Mouse (Mus musculus) spleen, adult 2 months (tissue): ENCODE data around the gene Dhx38. TPM values are rescaled to one million over a fixed set of nuclear protein-coding genes. Genes with fewer than 3 reads are reported as not detected.

Experiments used
- DNase-seq, 2 experiments: peaks; one replicate each; pipeline versions ENCODE4 v3.0.0 to v3.0.0-alpha.2; 2012 to 2021; ENCODE audit warnings: low spot score in 2 of 2, low read depth in 1 of 2
- H3K27ac ChIP-seq: fragments of 200-500 bp; 2 replicates; pipeline ENCODE4 v1.5.1; 2012; ENCODE audit warnings: low read length, inconsistent platforms; ENCODE audit not compliant: insufficient read depth
- H3K27me3 ChIP-seq: fragments of 200-500 bp; 2 replicates; pipeline ENCODE4 v1.6.1; 2012; ENCODE audit warnings: mild to moderate bottlenecking, moderate library complexity, low read length, inconsistent platforms; ENCODE audit not compliant: control insufficient read depth, insufficient read depth
- H3K36me3 ChIP-seq: fragments of 200-500 bp; 2 replicates; pipeline ENCODE4 v1.6.1; 2012; ENCODE audit warnings: mild to moderate bottlenecking, low read length, inconsistent platforms; ENCODE audit not compliant: control insufficient read depth, insufficient read depth
- H3K4me1 ChIP-seq: fragments of 200-500 bp; 2 replicates; pipeline ENCODE4 v1.6.1; 2011; ENCODE audit warnings: inconsistent platforms; ENCODE audit not compliant: control insufficient read depth, insufficient read depth, insufficient read length
- H3K4me3 ChIP-seq: fragments of 200-500 bp; 2 replicates; pipeline ENCODE4 v1.5.1; 2011; ENCODE audit warnings: mild to moderate bottlenecking, inconsistent platforms; ENCODE audit not compliant: insufficient read depth, insufficient read length; ENCODE audit errors: extremely low read depth
- CTCF ChIP-seq: fragments of 200-500 bp; IDR thresholded peaks from 2 replicates; pipeline ENCODE4 v1.5.1; 2011; ENCODE audit warnings: mild to moderate bottlenecking, inconsistent platforms; ENCODE audit not compliant: insufficient read depth, insufficient read length, insufficient replicate concordance; ENCODE audit errors: extremely low read depth
- POLR2A ChIP-seq: fragments of 200-500 bp; IDR thresholded peaks from 2 replicates; pipeline ENCODE4 v1.6.1; 2011; ENCODE audit warnings: low read depth, low read length, inconsistent platforms
- WGBS: fragments of 180-500 bp; shearing (Covaris S2); methylation state at CpG from one replicate; pipeline ENCODE4 v1.1.7; 2018; 5-methylcytosine and 5-hydroxymethylcytosine counted together
- polyA plus RNA-seq: library from polyadenylated mRNA; depleted of rRNA; stranded (reverse); fragments of >200 nt; gene quantifications from 2 replicates; pipeline ENCODE4 v1.2.3, GENCODE M21; 2012

Gene Dhx38
- polyA plus RNA-seq, 1 experiment = 20.1 TPM

DNA sequence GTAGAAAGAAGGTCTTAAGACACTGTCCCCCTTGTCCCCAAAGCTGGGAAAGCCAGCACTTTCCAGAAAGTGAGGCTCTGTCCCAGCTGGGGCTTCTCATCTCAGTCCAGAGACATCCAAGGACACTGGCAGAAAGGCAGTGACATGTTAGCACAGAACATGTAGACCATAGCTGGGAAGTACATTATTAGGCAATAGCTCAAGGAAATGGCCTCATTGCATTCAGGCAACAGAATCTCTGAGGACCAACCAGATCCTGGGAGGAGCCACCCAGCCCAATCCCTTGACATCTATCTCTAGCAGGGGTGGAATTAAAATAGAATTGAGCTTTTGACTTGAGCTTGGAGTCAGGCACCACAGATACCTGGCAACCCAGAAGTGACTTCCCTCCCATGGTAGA is 20.0 kb upstream of the Dhx38 start:
- no peak for TF ChIP-seq POLR2A
- no peak for TF ChIP-seq CTCF
- Histone ChIP-seq H3K27me3 (no peaks in the 10 kb centered on the region), H3K27ac (no peak overlapping the region), H3K4me3 (no peak overlapping the region), H3K4me1 (no peaks in the 10 kb centered on the region), H3K36me3 (no peaks in the 10 kb centered on the region)
- DNase-seq = no peak

DNA sequence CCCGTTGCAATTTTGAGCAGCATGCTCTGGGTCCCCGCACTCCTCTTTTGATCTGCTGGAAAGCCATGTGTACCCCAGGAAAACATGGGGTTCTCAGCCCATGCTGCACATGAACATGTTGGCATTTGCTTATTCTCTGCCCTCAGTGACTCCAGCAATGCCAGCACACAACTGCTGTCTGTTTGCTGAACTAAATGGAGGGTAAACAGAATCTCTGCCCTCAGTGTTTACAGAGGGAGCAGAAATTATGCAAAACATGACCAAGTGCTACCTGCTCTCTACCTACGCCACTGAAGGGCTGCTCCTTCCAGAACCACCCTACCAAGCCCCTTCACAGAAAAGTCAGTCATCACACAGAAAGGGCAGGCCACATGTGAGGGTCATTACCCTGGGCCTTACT is 19.2 kb upstream of the Dhx38 start:
- Histone ChIP-seq H3K4me3 (no peak overlapping the region), H3K27me3 (no peaks in the 10 kb centered on the region), H3K4me1 (no peaks in the 10 kb centered on the region), H3K36me3 (no peaks in the 10 kb centered on the region), H3K27ac (no peak overlapping the region)
- no peak for TF ChIP-seq CTCF
- TF ChIP-seq POLR2A = no peak
- WGBS = 95% methylated on average over 3 of the region's 3 CpGs
- DNase-seq = no peak

DNA sequence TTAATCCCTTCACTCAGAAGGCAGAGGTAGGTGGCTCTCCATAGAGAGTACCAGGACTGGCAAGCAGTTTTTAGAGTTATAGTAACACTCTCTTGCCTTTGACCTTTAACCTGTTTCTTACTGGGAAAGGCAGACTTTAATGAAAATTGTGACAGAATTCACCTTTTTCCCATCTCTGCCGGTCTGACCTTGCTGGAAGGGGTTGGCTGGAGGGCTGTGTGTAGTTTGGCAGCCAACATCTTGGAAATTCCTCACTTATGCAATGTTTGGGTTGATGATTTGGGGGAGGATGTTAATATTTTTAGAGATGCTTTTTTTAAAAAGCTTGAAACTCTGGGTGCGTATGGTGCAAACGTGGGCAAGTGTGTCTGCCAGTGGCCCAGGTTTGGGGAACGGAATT is 18.6 kb upstream of the Dhx38 start:
- no peak overlapping the region for H3K4me3 ChIP-seq
- no peaks in the 10 kb centered on the region for H3K27me3 ChIP-seq
- H3K4me1 ChIP-seq = no peaks in the 10 kb centered on the region
- H3K36me3 ChIP-seq = no peaks in the 10 kb centered on the region
- TF ChIP-seq CTCF = no peak
- TF ChIP-seq POLR2A = no peak
- H3K27ac ChIP-seq = no peak overlapping the region
- 81% methylated on average over 4 of the region's 4 CpGs for WGBS
- no peak for DNase-seq

DNA sequence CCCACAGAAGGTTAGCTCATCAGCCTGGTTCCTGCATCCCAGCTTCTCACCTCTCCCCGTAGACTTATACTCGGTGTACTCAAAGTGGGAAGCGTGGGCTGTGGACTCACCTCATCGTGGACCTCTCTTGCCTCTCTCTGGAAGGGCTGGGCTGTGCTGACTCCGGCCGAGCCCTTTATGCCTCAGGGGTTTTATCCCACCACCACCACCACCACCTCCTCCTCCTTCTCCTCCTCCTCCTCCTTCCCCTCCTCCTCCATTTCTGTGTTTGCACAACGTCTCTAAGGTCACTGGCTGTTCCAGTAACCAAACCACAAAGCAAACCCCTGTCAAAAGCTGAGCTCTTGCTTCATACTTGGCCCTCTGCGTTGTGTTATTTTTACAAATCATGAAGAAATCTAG is 13.2 kb upstream of the Dhx38 start, which contains the start of gene Hp:
Hp (minus strand) TSS at position 273 of the 402 bp plus-strand sequence.
- no peak for DNase-seq
- Histone ChIP-seq H3K27ac (no peak within 1 kb of the TSS), H3K27me3 (no peaks in the 10 kb centered on the region), H3K36me3 (no peaks in the 10 kb centered on the region), H3K4me1 (no peaks in the 10 kb centered on the region), H3K4me3 (no peak within 1 kb of the TSS)
- no peak for TF ChIP-seq POLR2A
- no peak for TF ChIP-seq CTCF
- WGBS = 57% methylated on average over 8 of the region's 8 CpGs

DNA sequence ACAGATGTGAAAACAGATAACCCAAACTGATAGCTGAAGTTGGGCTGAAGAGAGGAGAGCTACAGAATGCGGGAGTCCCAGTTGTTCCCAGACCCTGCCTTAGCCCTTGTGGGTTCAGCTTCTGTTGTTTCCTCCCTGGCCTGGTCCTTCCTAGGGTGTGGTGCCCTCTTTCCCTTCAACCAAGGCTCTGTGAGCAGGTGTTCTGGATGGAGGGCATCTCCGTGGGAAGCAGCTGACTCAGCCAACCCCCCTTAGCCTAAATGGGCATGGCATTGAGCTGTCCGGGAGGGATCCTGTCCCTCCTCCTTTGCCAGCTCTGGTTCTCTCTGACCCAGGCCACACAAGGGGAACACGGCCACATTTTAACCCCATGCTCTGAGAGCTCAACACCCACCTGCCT is 10.7 kb upstream of the Dhx38 start:
- Histone ChIP-seq H3K36me3 (peaks cover 4% of the 10 kb centered on the region; the same call in 1 of the 2 replicates), H3K4me3 (no peak overlapping the region), H3K27ac (no peak overlapping the region)

DNA sequence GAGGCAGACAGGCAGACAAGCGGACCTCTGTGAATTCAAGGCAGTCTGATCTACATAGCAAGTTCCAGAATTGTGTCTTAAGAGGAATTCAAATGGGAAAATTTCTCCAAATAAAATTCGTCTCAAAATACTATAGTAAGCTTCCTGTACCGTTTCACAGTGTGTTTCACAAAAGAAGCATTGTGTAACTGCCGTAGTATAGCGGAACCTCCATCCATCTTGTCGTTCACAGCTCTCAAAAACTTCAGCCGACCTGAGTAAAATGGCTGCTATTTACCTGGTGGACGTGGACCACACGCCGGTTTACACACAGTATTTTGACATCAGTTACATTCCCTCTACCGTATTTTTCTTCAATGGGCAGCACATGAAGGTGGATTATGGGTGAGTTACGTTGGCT is 5.5 kb upstream of the Dhx38 start:
- TF ChIP-seq CTCF (no peak), POLR2A (no peak)
- Histone ChIP-seq H3K27ac (no peak overlapping the region), H3K4me3 (no peak overlapping the region), H3K4me1 (no peaks in the 10 kb centered on the region), H3K27me3 (no peaks in the 10 kb centered on the region), H3K36me3 (peaks cover 13% of the 10 kb centered on the region; the same call in 1 of the 2 replicates)
- DNase-seq = no peak
- WGBS = 93% methylated on average over 12 of the region's 12 CpGs

More for the DNA sequence above, 10.7 kb upstream of the Dhx38 start:
- Histone ChIP-seq H3K4me1 (no peaks in the 10 kb centered on the region), H3K27me3 (no peaks in the 10 kb centered on the region)
- no peak for DNase-seq
- no peak for TF ChIP-seq CTCF
- WGBS = 77% methylated on average over 4 of the region's 4 CpGs

DNA sequence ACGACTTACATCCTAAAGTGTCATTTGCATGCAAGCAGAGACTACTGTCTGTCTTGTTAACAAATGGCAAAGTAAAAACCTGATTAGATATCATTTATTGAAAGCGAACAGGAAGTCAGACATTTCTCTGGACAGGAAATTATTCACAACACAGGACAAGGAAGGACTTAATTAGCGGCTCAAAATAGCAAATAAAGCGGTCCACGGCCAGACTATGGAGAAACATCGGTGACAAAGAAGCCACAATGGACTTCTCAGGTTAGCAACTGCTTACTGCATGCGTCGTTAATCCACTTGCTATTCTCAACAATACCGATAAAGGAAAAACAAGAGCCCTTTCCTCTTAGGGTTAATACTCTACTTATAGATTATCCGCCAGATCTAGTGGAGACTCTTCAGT is 895 bp downstream of the Dhx38 start:
- Histone ChIP-seq H3K27ac (peak overlapping the region; percentile 93; the same call in 1 of the 2 replicates), H3K27me3 (no peaks in the 10 kb centered on the region), H3K4me3 (peak overlapping the region; percentile 91), H3K36me3 (peaks cover 33% of the 10 kb centered on the region), H3K4me1 (no peaks in the 10 kb centered on the region; the same call in 1 of the 2 replicates)
- TF ChIP-seq CTCF (no peak), POLR2A (no peak)
- no peak for DNase-seq
- 4% methylated on average over 10 of the region's 10 CpGs for WGBS
